ENCODE assay signal across 8 mouse cellular contexts in the genomic region with DNA sequence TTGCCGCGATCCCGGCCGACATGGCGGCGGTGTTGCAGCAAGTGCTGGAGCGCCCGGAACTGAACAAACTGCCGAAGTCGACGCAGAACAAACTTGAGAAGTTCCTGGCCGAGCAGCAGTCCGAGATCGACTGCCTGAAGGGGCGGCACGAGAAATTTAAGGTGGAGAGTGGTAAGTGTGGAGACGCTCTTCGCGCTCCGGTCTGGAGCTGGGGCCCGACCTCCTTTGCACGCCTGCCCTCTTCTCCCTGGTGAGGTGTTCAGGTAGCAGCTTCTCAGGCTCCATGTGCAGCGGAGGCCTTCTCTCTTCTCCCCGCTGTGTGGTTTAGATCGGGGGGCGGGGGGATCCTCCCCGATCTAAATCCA. TPM values are rescaled to one million over a fixed set of nuclear protein-coding genes. Genes with fewer than 3 reads are reported as not detected.
A peak's percentile ranks its signal among the peaks of the same experiment; 100 is the strongest.
DNase-seq lines count a peak whose midpoint lies in the region; ATAC-seq and TF ChIP-seq lines count a peak whose summit lies in the region.

No protein-coding gene starts in this region.

- no peak for TF ChIP-seq POLR2A in cerebellum, adult 2 months (IDR thresholded peaks at IDR 0.05; ENCODE audit: borderline replicate concordance, insufficient read depth, low read length)

- H3K27me3 ChIP-seq in cerebellum, adult 2 months (ENCODE audit: control insufficient read depth, insufficient read depth, low read length), result no peaks in the 10 kb centered on the region
- H3K27me3 ChIP-seq in C2C12 (ENCODE audit: control insufficient read depth, insufficient read depth, insufficient read length), result no peaks in the 10 kb centered on the region
- H3K27me3 ChIP-seq in forebrain, embryonic 14.5 days (replicated peaks; ENCODE audit: control insufficient read depth, insufficient read depth, low read length), result no peaks in the 10 kb centered on the region
- H3K27me3 ChIP-seq in liver, embryonic 15.5 days, result no peaks in the 10 kb centered on the region

- peaks cover 57% of the 10 kb centered on the region for H3K79me2 ChIP-seq in C2C12 (ENCODE audit: control insufficient read depth, insufficient read depth)

- H3K9ac ChIP-seq in forebrain, embryonic 14.5 days (ENCODE audit: low read length), result peak overlapping the region; percentile 77
- H3K9ac ChIP-seq in liver, embryonic 15.5 days, result peak overlapping the region; percentile 83

- DNase-seq in cerebellum, adult 2 months, result no peak
- no peak for DNase-seq in cerebellum, adult 18-20 months
- DNase-seq in forebrain, embryonic 14.5 days (ENCODE audit: low spot score), result no peak
- DNase-seq in gastrocnemius, postnatal 14 days, result no peak
- no peak for DNase-seq in MN1 (ENCODE audit: low spot score)
- DNase-seq in cerebellum, postnatal 4 days (ENCODE audit: low spot score in 2 of 2), result no peak

- H3K9me3 ChIP-seq in forebrain, embryonic 14.5 days (replicated peaks; ENCODE audit: control insufficient read depth, low read length), result no peaks in the 10 kb centered on the region
- H3K9me3 ChIP-seq in liver, embryonic 15.5 days (replicated peaks), result no peaks in the 10 kb centered on the region

- no peaks in the 10 kb centered on the region for H3K4me1 ChIP-seq in cerebellum, adult 2 months (ENCODE audit: control insufficient read depth, insufficient read depth, low read length)
- H3K4me1 ChIP-seq in forebrain, embryonic 14.5 days (ENCODE audit: control insufficient read depth, insufficient read depth, low read length), result no peaks in the 10 kb centered on the region
- H3K4me1 ChIP-seq in liver, embryonic 15.5 days (replicated peaks), result peaks cover 14% of the 10 kb centered on the region

- ATAC-seq in forebrain, embryonic 14.5 days, result peak; percentile 40
- ATAC-seq in liver, embryonic 15.5 days (ENCODE audit: insufficient read depth), result peak; percentile 27

- intact Hi-C loops in gastrocnemius, postnatal 14 days (cut with DNase I; ENCODE audit: low total_unique reads), result no loop called here

- H3K79me3 ChIP-seq in C2C12 (ENCODE audit: low read depth), result peaks cover 36% of the 10 kb centered on the region

- H3K27ac ChIP-seq in cerebellum, adult 2 months (ENCODE audit: insufficient read depth, low read length), result peak overlapping the region; percentile 43; the same call in 1 of the 2 replicates
- H3K27ac ChIP-seq in forebrain, embryonic 14.5 days (ENCODE audit: low read depth, low read length), result peak overlapping the region; percentile 80
- H3K27ac ChIP-seq in liver, embryonic 15.5 days (replicated peaks), result peak overlapping the region; percentile 94

- no peak for TF ChIP-seq CTCF in cerebellum, adult 2 months (IDR thresholded peaks at IDR 0.05; ENCODE audit: borderline replicate concordance, insufficient read depth, low read depth, low read length)
- no peak for TF ChIP-seq CTCF in C2C12 (IDR thresholded peaks at IDR 0.05; ENCODE audit: control insufficient read depth, insufficient read depth, insufficient read length)

- peak overlapping the region; percentile 63 for H3K4me3 ChIP-seq in cerebellum, adult 2 months (replicated peaks; ENCODE audit: insufficient read depth, low read depth, low read length)
- peak overlapping the region; percentile 93 for H3K4me3 ChIP-seq in C2C12 (ENCODE audit: insufficient read depth, poor library complexity, severe bottlenecking)
- peak overlapping the region; percentile 62 for H3K4me3 ChIP-seq in forebrain, embryonic 14.5 days (ENCODE audit: low read depth, low read length)
- peak overlapping the region; percentile 89 for H3K4me3 ChIP-seq in liver, embryonic 15.5 days (replicated peaks)

- H3K36me3 ChIP-seq in C2C12 (ENCODE audit: control insufficient read depth, insufficient read depth), result peaks cover 34% of the 10 kb centered on the region
- peaks cover 32% of the 10 kb centered on the region for H3K36me3 ChIP-seq in forebrain, embryonic 14.5 days (ENCODE audit: control insufficient read depth, insufficient read depth, low read length)
- peaks cover 34% of the 10 kb centered on the region for H3K36me3 ChIP-seq in liver, embryonic 15.5 days (replicated peaks)

- H3ac ChIP-seq in C2C12 (ENCODE audit: control insufficient read depth, insufficient read length, low read depth), result peak overlapping the region; percentile 94

- WGBS in cerebellum, adult 2 months, result under 1% methylated on average over 27 of the region's 27 CpGs
- under 1% methylated on average over 27 of the region's 27 CpGs for WGBS in forebrain, embryonic 14.5 days
- under 1% methylated on average over 27 of the region's 27 CpGs for WGBS in liver, embryonic 15.5 days (ENCODE audit: insufficient replicate concordance)

- peak overlapping the region; percentile 54 for H3K4me2 ChIP-seq in forebrain, embryonic 14.5 days (ENCODE audit: low read length)
- H3K4me2 ChIP-seq in liver, embryonic 15.5 days, result peak overlapping the region; percentile 72

TF ChIP-seq in C2C12, 6 proteins besides CTCF, POLR2A, EP300 and RAD21:
- TF ChIP-seq MAX (IDR thresholded peaks at IDR 0.05) (peak; percentile 8), CEBPB (IDR thresholded peaks at IDR 0.05; ENCODE audit: low read depth) (no peak), USF1 (IDR thresholded peaks at IDR 0.05; ENCODE audit: low read depth) (no peak)

RNA-seq across cellular contexts. Expression of a gene that starts 0.6 kb away (rescaled TPM):
- 40.2 and 42.5 TPM in 2 replicates for polyA plus RNA-seq in cerebellum, adult 2 months (2012; rRNA removed)
- polyA plus RNA-seq in C2C12 (2012; fragmentation: generic; extraction: Trizol), result 7.1 TPM
- 41.1 and 43.2 TPM in 2 replicates for polyA plus RNA-seq in forebrain, embryonic 14.5 days (2014; fragmentation: Nextera tagmentation; extraction: Ambion mirVana)
- polyA plus RNA-seq in liver, embryonic 15.5 days (2015; fragmentation: Nextera tagmentation; extraction: Ambion mirVana), result 12.9 and 13.9 TPM in 2 replicates
- total RNA-seq in gastrocnemius, postnatal 14 days (2021), result 10 to 100 TPM; 14.8 to 15.7 TPM

RNA-seq across cellular contexts. Expression of a gene that starts 0.8 kb away (rescaled TPM):
- polyA plus RNA-seq in cerebellum, adult 2 months (2012; rRNA removed), result 106 and 110 TPM in 2 replicates
- 39.1 TPM for polyA plus RNA-seq in C2C12 (2012; fragmentation: generic; extraction: Trizol)
- 108 and 128 TPM in 2 replicates for polyA plus RNA-seq in forebrain, embryonic 14.5 days (2014; fragmentation: Nextera tagmentation; extraction: Ambion mirVana)
- polyA plus RNA-seq in liver, embryonic 15.5 days (2015; fragmentation: Nextera tagmentation; extraction: Ambion mirVana), result 61.0 and 67.2 TPM in 2 replicates
- total RNA-seq in gastrocnemius, postnatal 14 days (2021), result 10 to 100 TPM; 75.6 to 78.3 TPM

Comparison
In these comparisons a context has a peak if more than half of its experiments do, and no peak if none do; other contexts are left out.
1. H3K27ac ChIP-seq: peak in every context shown above with its lines; median percentile 94 in liver, embryonic 15.5 days; 80 in forebrain, embryonic 14.5 days; 43 in cerebellum, adult 2 months.